Mouse (Mus musculus) midbrain, embryonic 13.5 days (tissue): Measurements from ENCODE around the gene Pskh1. TPM values are rescaled to one million over a fixed set of nuclear protein-coding genes. Genes with fewer than 3 reads are reported as not detected.
A peak's percentile ranks its signal among the peaks of the same experiment; 100 is the strongest.

Source experiments
- ATAC-seq: fragments of 200-750 bp; cut with Nextera tagmentation; 2 replicates; pipeline ENCODE4 v1.8.0; 2017; ENCODE audit warnings: mild to moderate bottlenecking, moderate TSS enrichment, moderate library complexity
- H3K27ac ChIP-seq: fragments of 300-500 bp; sonication (generic); 2 replicates; pipeline ENCODE4 v1.5.1; 2015; ENCODE audit warnings: inconsistent platforms, mild to moderate bottlenecking, moderate library complexity
- H3K27me3 ChIP-seq: fragments of 300-500 bp; sonication (generic); 2 replicates; pipeline ENCODE4 v1.6.1; 2015; ENCODE audit warnings: mild to moderate bottlenecking, inconsistent platforms
- H3K36me3 ChIP-seq: fragments of 300-500 bp; sonication (generic); 2 replicates; pipeline ENCODE4 v1.6.1; 2015; ENCODE audit warnings: mild to moderate bottlenecking, inconsistent platforms
- H3K4me1 ChIP-seq: fragments of 300-500 bp; sonication (generic); replicated peaks from 2 replicates; pipeline ENCODE4 v1.6.1; 2015; ENCODE audit warnings: inconsistent platforms
- H3K4me2 ChIP-seq: fragments of 300-500 bp; sonication (generic); replicated peaks from 2 replicates; pipeline ENCODE4 v1.6.1; 2015; ENCODE audit warnings: moderate library complexity, mild to moderate bottlenecking, inconsistent platforms
- H3K4me3 ChIP-seq: fragments of 300-500 bp; sonication (generic); replicated peaks from 2 replicates; pipeline ENCODE4 v1.5.1; 2015; ENCODE audit warnings: mild to moderate bottlenecking, inconsistent platforms
- H3K9ac ChIP-seq: fragments of 300-500 bp; sonication (generic); replicated peaks from 2 replicates; pipeline ENCODE4 v1.6.1; 2015; ENCODE audit warnings: mild to moderate bottlenecking, inconsistent platforms
- H3K9me3 ChIP-seq: fragments of 300-500 bp; sonication (generic); 2 replicates; pipeline ENCODE4 v1.6.1; 2016; ENCODE audit warnings: mild to moderate bottlenecking, inconsistent platforms
- WGBS: fragments of 180-500 bp; shearing (Covaris S2); methylation state at CpG from one replicate; pipeline ENCODE4 v1.1.7; 2015; 5-methylcytosine and 5-hydroxymethylcytosine counted together
- polyA plus RNA-seq: library from polyadenylated mRNA; unstranded; fragments of >200 nt; fragmentation: Nextera tagmentation; extraction: Ambion mirVana; gene quantifications from 2 replicates; pipeline ENCODE4 v1.2.1, GENCODE M21; 2015

Gene Pskh1
- polyA plus RNA-seq, 1 experiment from 2014 or later = 13.5 TPM

DNA sequence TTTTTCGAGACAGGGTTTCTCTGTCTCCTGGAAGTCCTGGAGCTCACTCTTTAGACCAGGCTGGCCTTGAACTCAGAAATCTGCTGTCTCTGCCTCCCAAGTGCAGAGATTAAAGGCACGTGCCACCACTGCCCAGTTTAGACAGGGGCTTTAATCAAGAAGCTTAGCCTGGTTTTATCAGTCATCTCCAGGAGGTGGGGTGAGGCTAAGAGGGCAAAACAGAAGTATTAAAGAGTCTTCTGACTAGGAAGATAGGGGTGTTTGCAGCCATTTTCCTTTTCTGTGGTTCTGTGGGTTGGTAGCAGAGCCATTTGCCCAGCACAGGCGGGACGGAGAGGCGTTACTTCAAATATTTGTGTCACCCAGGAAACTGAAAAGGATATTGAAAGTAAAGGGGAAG, 40.9 kb upstream of the Pskh1 start:
- H3K36me3 ChIP-seq = peaks cover 12% of the 10 kb centered on the region
- WGBS = 74% methylated on average over 5 of the region's 5 CpGs
- H3K4me2 ChIP-seq = peak overlapping the region; percentile 95; the same call in 1 of the 2 replicates
- no peaks in the 10 kb centered on the region for H3K9me3 ChIP-seq
- no peak for ATAC-seq
- peaks cover 71% of the 10 kb centered on the region for H3K4me1 ChIP-seq
- H3K27ac ChIP-seq = peak overlapping the region; percentile 88; the same call in 1 of the 2 replicates
- no peak overlapping the region for H3K9ac ChIP-seq
- H3K27me3 ChIP-seq = no peaks in the 10 kb centered on the region
- H3K4me3 ChIP-seq = 0 out of 2 replicates have a peak overlapping the region, but pooled peaks have one; percentile 99

DNA sequence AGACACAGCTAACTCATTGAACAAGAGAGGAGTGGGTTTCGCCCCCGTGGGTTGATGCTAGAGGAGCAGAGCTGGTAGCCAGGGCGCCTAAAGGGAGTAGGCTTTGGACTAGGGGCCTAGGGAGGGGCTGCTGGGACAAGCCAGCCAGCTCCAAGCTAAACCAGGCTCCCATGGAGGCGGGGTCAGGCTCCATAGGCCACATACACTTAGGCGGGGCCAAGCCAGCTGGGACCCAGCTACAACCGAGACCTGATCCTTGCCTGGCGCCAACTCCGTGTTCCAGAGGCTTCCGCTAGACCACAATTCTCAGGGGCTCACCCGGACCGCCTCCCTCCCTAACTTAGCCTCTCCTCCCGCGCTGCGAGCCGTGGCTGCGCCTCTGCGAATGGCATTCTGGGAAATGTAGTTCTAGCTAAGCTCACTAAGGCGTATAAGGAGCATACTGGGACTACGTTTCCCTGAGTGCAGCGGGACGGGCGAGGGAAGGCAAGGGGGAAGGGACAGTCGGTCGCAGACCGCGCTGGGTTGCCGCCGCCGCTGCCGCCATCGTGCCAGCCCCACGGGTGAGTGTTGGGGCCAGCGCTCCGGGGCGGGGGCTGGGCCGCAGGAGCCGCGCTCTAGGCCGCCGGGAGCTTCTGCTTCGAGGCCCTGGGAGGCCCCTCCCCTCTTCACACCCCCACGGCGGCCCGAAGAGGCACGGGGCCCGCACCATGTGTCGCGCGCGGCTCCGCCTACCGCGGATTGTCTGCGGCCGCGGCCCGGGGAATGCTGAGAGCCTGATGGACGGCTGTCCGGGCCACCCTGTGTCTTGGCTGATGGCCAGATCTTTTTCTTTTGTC, 39.9 kb upstream of the Pskh1 start, which contains the start of gene Nutf2:
Gene Nutf2 (plus strand): TSS at position 438 of the 839 bp plus-strand sequence.
- Histone ChIP-seq H3K9ac (peak within 1 kb of the TSS; percentile 98), H3K36me3 (peaks cover 12% of the 10 kb centered on the region), H3K4me2 (peak within 1 kb of the TSS; percentile 95), H3K27ac (peak within 1 kb of the TSS; percentile 91), H3K4me3 (peak within 1 kb of the TSS; percentile 99), H3K27me3 (no peaks in the 10 kb centered on the region), H3K9me3 (no peaks in the 10 kb centered on the region), H3K4me1 (peaks cover 77% of the 10 kb centered on the region)
- WGBS = under 1% methylated on average over 57 of the region's 59 CpGs
- ATAC-seq = peak; percentile 98

DNA sequence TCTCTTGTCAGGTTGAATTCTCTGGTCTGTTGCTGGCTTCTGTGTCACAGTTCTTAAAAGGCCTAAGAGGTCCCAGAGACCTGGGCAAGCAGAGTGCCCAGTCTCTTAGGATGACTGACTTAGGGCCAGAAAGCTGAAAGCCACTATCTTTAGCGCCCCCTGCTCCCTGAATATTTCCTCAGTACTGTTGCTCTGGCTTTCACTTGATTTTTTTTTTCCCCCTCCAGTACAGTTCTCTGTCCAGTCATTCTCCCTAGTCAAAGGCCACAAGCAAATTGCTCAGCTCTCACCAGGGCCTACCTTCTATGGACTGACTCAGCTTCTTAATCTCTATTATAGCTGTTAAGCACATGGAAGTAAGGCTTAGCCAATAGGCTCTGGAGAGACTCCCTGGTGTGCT, 38.3 kb upstream of the Pskh1 start:
- Histone ChIP-seq H3K27me3 (no peaks in the 10 kb centered on the region), H3K36me3 (peaks cover 22% of the 10 kb centered on the region), H3K4me1 (peaks cover 67% of the 10 kb centered on the region), H3K27ac (no peak overlapping the region), H3K9ac (peak overlapping the region; percentile 98), H3K4me3 (peak overlapping the region; percentile 99), H3K4me2 (peak overlapping the region; percentile 95), H3K9me3 (no peaks in the 10 kb centered on the region)
- WGBS = 4% methylated on average over 1 of the region's 1 CpGs
- no peak for ATAC-seq

DNA sequence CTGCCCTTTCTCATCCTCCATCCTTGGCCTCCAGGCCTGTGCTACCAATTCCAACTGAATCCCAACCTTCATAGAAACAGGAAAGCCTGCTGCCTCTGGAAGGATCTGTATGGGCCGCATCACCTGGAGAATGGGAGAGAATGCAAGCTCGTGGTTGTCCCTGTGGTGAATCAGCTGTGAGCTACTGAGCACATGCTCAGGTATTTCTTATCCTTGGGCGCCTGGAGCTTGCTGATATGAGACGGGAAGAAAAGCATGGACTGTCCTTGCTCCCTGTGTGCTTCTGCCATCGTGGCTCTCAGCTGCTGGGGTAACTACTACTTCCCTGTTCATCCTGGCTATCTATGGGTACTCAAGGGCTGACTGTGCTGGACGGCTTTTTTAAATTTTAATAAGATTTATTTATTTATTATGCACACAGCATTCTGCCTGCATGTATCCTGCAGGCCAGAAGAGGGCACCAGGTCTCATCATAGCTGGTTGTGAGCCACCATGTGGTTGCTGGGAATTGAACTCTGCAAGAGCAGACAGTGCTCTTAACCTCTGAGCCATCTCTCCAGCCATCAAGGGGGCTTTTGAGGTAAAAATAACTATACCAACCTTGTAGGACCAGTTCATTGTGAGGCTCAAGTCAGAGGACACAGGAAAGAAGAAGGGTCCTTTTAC, 33.7 kb upstream of the Pskh1 start:
- 87% methylated on average over 6 of the region's 6 CpGs for WGBS
- H3K27ac ChIP-seq = no peak overlapping the region
- H3K4me1 ChIP-seq = peaks cover 30% of the 10 kb centered on the region
- H3K9me3 ChIP-seq = no peaks in the 10 kb centered on the region
- no peak overlapping the region for H3K9ac ChIP-seq
- H3K36me3 ChIP-seq = peaks cover 52% of the 10 kb centered on the region
- H3K4me2 ChIP-seq = no peak overlapping the region
- H3K4me3 ChIP-seq = no peak overlapping the region
- ATAC-seq = no peak
- H3K27me3 ChIP-seq = no peaks in the 10 kb centered on the region

DNA sequence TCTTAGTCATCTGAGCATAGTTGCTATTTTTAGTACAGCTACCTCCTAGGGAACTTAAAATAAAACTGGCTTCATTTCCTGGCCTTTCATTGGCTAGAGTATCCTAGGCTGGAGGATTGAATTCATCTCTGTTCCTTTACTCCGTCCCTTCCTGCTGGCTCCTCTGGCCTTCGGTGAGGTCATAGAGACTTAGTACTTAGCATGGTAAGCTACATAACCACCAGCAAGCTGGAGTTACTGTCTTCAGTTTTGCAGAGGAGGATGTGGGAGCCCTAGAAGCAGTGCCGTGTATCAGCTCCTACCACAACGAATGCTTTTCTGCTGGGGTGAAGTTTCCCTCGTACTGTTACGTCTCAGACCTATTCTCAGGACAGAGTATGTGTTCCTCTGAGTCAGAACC, 25.9 kb upstream of the Pskh1 start:
- Histone ChIP-seq H3K9ac (no peak overlapping the region), H3K4me1 (no peaks in the 10 kb centered on the region), H3K4me3 (no peak overlapping the region), H3K9me3 (no peaks in the 10 kb centered on the region), H3K27me3 (no peaks in the 10 kb centered on the region), H3K4me2 (no peak overlapping the region), H3K27ac (no peak overlapping the region), H3K36me3 (peaks cover 71% of the 10 kb centered on the region)
- 93% methylated on average over 6 of the region's 6 CpGs for WGBS
- no peak for ATAC-seq

DNA sequence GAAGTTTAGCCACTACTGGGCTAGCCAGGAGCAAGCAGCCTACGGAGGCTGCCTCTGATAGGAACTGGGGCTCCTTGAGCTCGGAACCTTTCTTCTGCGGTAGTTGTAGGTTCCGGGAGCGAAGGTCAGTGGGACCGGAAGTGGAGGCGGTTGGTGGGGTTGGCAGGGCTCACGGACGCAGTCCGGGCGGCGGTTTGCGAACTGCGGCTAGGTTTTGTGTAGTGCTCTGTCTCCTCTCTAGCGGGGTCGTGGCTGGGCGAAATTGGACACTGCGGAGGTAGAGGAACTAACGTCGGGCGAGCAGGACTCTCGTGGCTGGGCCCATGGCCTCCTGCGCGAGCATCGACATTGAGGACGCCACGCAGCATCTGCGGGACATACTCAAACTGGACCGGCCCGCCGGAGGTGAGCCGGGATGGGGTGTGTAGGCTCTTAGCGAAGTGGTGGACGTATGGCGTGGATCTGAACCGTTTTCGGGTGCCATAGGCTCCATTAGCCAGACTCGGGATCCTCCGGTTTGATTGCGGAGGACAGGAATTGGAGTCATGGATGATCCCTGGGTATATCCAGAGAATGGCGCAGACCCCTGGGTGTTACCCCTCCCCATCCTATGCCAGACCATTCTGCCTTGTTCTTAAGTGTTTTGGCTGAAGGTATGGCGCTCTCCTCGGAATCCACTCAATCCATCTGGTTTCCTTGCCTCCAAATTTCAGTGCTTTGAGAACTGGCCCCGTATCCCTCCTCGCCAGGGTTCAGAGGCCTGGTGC, 19.3 kb upstream of the Pskh1 start, which contains the start of gene Edc4:
Gene Edc4 (plus strand): TSS at position 128 of the 767 bp plus-strand sequence.
- peak; percentile 85 for ATAC-seq
- Histone ChIP-seq H3K9ac (peak within 1 kb of the TSS; percentile 91), H3K27me3 (no peaks in the 10 kb centered on the region), H3K9me3 (no peaks in the 10 kb centered on the region), H3K36me3 (peaks cover 60% of the 10 kb centered on the region), H3K4me2 (peak within 1 kb of the TSS; percentile 93), H3K4me1 (peaks cover 35% of the 10 kb centered on the region), H3K27ac (peak within 1 kb of the TSS; percentile 52; the same call in 1 of the 2 replicates), H3K4me3 (peak within 1 kb of the TSS; percentile 83)
- WGBS = under 1% methylated on average over 45 of the region's 45 CpGs

DNA sequence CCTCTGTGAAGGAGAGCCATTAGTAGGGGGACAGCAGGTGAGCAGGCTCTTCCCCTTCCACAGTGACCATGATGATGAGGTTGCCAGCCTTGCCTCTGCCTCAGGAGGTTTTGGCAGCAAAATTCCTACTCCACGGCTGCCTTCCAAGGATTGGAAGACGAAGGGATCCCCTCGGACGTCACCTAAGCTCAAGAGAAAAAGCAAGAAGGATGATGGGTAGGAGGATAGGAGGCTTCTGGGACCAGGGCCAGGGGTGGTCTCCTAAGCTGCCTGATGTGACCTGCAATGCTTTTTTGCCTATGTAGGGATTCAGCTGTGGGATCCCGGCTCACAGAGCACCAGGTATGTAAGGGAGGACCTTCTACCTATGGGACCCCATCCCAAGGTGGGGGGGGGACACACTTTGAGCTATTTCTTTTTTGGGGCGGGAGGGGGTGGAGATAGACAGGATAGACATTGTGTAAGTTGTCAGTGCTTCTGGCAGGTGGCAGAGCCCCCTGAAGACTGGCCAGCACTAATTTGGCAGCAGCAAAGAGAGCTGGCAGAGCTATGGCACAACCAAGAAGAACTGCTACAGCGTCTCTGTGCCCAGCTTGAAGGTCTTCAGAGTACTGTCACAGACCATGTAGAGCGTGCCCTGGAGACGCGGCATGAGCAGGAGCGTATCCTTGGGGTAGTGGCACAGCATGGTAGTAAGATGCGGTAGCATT, 10.3 kb upstream of the Pskh1 start:
- Histone ChIP-seq H3K27me3 (no peaks in the 10 kb centered on the region), H3K9ac (no peak overlapping the region), H3K4me2 (no peak overlapping the region), H3K4me1 (peaks cover 9% of the 10 kb centered on the region), H3K36me3 (peaks cover 84% of the 10 kb centered on the region), H3K27ac (no peak overlapping the region), H3K4me3 (no peak overlapping the region), H3K9me3 (no peaks in the 10 kb centered on the region)
- 94% methylated on average over 12 of the region's 12 CpGs for WGBS
- ATAC-seq = no peak

DNA sequence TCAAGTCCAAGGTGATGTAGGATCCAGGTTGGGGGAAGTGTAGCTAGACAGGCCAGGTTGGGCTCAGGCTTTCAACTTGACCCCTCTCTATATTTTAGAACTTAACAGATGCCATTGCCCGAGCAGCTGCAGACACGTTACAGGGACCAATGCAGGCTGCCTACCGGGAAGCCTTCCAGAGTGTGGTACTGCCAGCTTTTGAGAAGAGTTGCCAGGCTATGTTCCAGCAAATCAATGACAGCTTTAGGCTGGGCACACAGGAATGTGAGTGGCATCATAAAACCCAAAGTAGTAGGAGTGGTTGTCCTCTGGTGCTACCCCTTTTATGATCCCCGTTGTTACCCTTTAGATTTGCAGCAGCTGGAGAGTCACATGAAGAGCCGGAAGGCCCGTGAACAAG, 9.4 kb upstream of the Pskh1 start:
- no peak for ATAC-seq
- Histone ChIP-seq H3K27ac (no peak overlapping the region), H3K9me3 (no peaks in the 10 kb centered on the region), H3K9ac (no peak overlapping the region), H3K4me1 (peaks cover 9% of the 10 kb centered on the region), H3K4me2 (no peak overlapping the region), H3K27me3 (no peaks in the 10 kb centered on the region), H3K36me3 (peaks cover 78% of the 10 kb centered on the region), H3K4me3 (no peak overlapping the region)
- 95% methylated on average over 6 of the region's 6 CpGs for WGBS

DNA sequence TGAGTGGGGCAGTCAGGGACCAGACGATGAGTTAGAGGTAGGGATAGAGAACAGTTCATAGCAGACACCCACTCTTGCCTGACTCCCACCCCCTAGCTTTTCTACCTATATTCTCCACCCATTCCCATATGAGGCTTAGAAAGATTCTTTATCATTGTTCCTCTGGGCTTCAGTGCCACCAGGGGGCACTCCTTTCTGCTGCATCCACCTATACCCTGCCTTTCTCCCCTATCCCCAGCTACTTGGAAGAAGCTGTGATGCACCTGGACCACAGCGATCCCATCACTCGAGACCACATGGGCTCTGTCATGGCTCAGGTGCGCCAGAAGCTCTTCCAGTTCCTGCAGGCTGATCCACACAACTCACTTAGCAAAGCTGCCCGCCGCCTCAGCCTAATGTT, 7.8 kb upstream of the Pskh1 start:
- H3K36me3 ChIP-seq = peaks cover 62% of the 10 kb centered on the region
- peak; percentile 32; the same call in 1 of the 2 replicates for ATAC-seq
- 89% methylated on average over 6 of the region's 6 CpGs for WGBS

DNA sequence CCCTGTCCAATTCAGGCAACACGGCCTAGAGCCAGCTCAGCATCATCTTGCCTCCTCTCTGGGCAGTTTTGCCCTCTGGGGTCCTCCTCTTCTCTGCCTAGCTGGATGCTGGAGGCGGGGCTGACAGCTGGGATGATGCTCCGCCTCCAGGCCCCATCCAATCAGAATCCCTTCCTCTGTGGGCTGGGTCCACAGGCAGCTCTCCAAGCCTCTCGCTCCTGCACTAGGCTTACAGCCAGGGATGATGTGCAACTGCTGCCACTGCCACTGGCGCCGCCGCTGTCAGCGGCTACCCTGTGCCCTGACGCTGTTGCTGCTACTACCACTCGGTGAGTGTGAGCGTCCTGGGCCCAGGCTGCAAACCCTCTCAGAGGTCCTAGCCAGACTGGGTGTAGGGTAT, 6.9 kb upstream of the Pskh1 start, which contains the start of gene Nrn1l:
Gene Nrn1l (plus strand): TSS at position 229 of the 400 bp plus-strand sequence.
- Histone ChIP-seq H3K4me3 (no peak within 1 kb of the TSS), H3K9me3 (no peaks in the 10 kb centered on the region), H3K27ac (peak within 1 kb of the TSS; percentile 11; the same call in 1 of the 2 replicates), H3K27me3 (no peaks in the 10 kb centered on the region), H3K4me2 (peak within 1 kb of the TSS; percentile 40), H3K4me1 (peaks cover 9% of the 10 kb centered on the region), H3K36me3 (peaks cover 53% of the 10 kb centered on the region), H3K9ac (peak within 1 kb of the TSS; percentile 48)
- peak; percentile 91 for ATAC-seq
- 5% methylated on average over 11 of the region's 11 CpGs for WGBS

More for the DNA sequence above, 7.8 kb upstream of the Pskh1 start:
- Histone ChIP-seq H3K9ac (no peak overlapping the region), H3K27ac (no peak overlapping the region), H3K4me3 (no peak overlapping the region), H3K4me2 (no peak overlapping the region), H3K27me3 (no peaks in the 10 kb centered on the region), H3K9me3 (no peaks in the 10 kb centered on the region), H3K4me1 (peaks cover 9% of the 10 kb centered on the region)

DNA sequence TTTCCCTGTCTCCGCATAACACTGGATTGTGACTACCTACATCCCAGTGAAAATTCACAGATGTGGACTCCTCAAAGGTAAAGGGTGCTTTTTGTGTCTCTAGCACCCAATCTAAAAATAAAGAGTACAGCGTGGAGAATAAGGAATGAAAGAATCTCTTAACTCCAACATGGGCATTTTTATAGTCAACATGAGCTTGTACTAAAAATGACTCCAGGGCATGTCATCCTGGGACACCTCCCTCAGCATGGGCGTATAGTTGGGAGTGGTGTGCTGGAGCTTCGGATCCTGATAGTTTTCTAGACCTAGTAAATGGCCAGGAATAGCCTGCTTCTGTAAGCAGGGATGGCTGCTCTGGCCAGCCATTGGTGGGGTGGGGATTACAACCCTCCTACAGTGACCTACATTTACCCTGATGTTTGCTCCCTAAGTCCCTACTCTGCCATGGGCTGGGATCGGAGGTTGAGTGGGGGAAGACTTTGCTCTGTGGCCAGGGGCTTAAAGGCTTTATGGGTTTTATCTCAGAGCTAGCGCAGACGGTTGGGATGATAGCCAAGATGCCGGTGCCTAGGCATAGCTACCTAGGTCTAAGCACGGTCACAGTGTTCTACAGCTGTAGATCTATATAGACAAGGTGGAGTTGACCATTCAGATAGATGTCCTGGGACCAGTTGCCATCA, 2.3 kb upstream of the Pskh1 start:
- ATAC-seq = no peak

More for the DNA sequence above, 2.3 kb upstream of the Pskh1 start:
- no peaks in the 10 kb centered on the region for H3K9me3 ChIP-seq
- H3K4me3 ChIP-seq = no peak overlapping the region
- H3K9ac ChIP-seq = no peak overlapping the region
- H3K4me1 ChIP-seq = peaks cover 21% of the 10 kb centered on the region
- no peak overlapping the region for H3K27ac ChIP-seq
- H3K4me2 ChIP-seq = no peak overlapping the region
- no peaks in the 10 kb centered on the region for H3K27me3 ChIP-seq
- 82% methylated on average over 9 of the region's 9 CpGs for WGBS
- H3K36me3 ChIP-seq = peaks cover 8% of the 10 kb centered on the region
